Mouse (Mus musculus) lung, adult 2 months (tissue): ENCODE measurements at regions not wholly inside any gene's neighbourhood (a gene's known extent, or its start where the extent isn't known, plus 50 kb on each side); places are given as distances from the start of the nearest gene placed in this dataset.
"Not testable (repeated sequence)": the region's sequence is repeated elsewhere in the genome, so short reads cannot be mapped to it uniquely, and the experiment has no call there.

Source experiments
- DNase-seq: peaks from one replicate; pipeline ENCODE4 v3.0.0; 2022
- H3K4me1 ChIP-seq: fragments of 200-500 bp; 2 replicates; pipeline ENCODE4 v1.6.1; 2011; ENCODE audit warnings: low read length; ENCODE audit not compliant: control insufficient read depth, insufficient read depth
- H3K4me3 ChIP-seq: fragments of 200-500 bp; replicated peaks from 2 replicates; pipeline ENCODE3; 2011; ENCODE audit warnings: low read depth, mild to moderate bottlenecking, control low read depth, low read length; ENCODE audit errors: extremely low read depth
- CTCF ChIP-seq: fragments of 200-500 bp; IDR thresholded peaks from 2 replicates; pipeline ENCODE4 v1.5.1; 2011; ENCODE audit warnings: mild to moderate bottlenecking, low read length, control low read depth; ENCODE audit not compliant: insufficient read depth
- POLR2A ChIP-seq: fragments of 200-500 bp; IDR thresholded peaks from 2 replicates; pipeline ENCODE4 v1.6.1; 2011; ENCODE audit warnings: low read depth, mild to moderate bottlenecking, control low read depth, low read length, borderline replicate concordance; ENCODE audit errors: extremely low read depth
- WGBS: fragments of 180-500 bp; shearing (Covaris S2); methylation state at CpG from one replicate; pipeline ENCODE4 v1.1.7; 2018; 5-methylcytosine and 5-hydroxymethylcytosine counted together

- TF ChIP-seq POLR2A (no peak), CTCF (no peak)
- WGBS, result 95% methylated on average over 3 of the region's 3 CpGs
- Histone ChIP-seq H3K4me3 (no peak overlapping the region), H3K4me1 (peaks cover 6% of the 10 kb centered on the region)
- no peak for DNase-seq
Observed at GRCm38 (mm10) chr1:157048996-157049395, 59.5 kb downstream of the Tex35 start.

GRCm38 (mm10) chr1:157048201-157048923, 60.1 kb downstream of the Tex35 start:
- TF ChIP-seq POLR2A, result no peak
- TF ChIP-seq CTCF, result no peak
- Histone ChIP-seq H3K4me1 (peaks cover 6% of the 10 kb centered on the region), H3K4me3 (no peak overlapping the region)
- no peak for DNase-seq
- 48% methylated on average over 11 of the region's 11 CpGs for WGBS

- Histone ChIP-seq H3K4me1 (peaks cover 6% of the 10 kb centered on the region), H3K4me3 (no peak overlapping the region)
- 50% methylated on average over 4 of the region's 4 CpGs for WGBS
- TF ChIP-seq CTCF, result no peak
- TF ChIP-seq POLR2A, result no peak
- DNase-seq, result no peak
Observed at GRCm38 (mm10) chr1:157047751-157048200, 60.7 kb downstream of the Tex35 start.

- Histone ChIP-seq H3K4me3 (no peak overlapping the region), H3K4me1 (peaks cover 6% of the 10 kb centered on the region)
- WGBS, result 29% methylated on average over 4 of the region's 4 CpGs
- no peak for DNase-seq
- no peak for TF ChIP-seq CTCF
Observed at GRCm38 (mm10) chr1:157046760-157047182, 61.7 kb downstream of the Tex35 start.

GRCm38 (mm10) chr1:157039836-157040196, 68.7 kb downstream of the Tex35 start:
- no peak for DNase-seq
- WGBS, result 10% methylated on average over 4 of the region's 4 CpGs
- Histone ChIP-seq H3K4me3 (no peak overlapping the region), H3K4me1 (peaks cover 14% of the 10 kb centered on the region)
- no peak for TF ChIP-seq CTCF
- no peak for TF ChIP-seq POLR2A

- Histone ChIP-seq H3K4me1 (peaks cover 14% of the 10 kb centered on the region), H3K4me3 (peak overlapping the region; percentile 37)
- TF ChIP-seq CTCF, result no peak
- TF ChIP-seq POLR2A, result no peak
- 3% methylated on average over 14 of the region's 14 CpGs for WGBS
- no peak for DNase-seq
Observed at GRCm38 (mm10) chr1:157039016-157039835, 69.3 kb downstream of the Tex35 start.

- 61% methylated on average over 14 of the region's 14 CpGs for WGBS
- peaks cover 14% of the 10 kb centered on the region for H3K4me1 ChIP-seq
- H3K4me3 ChIP-seq, result no peak overlapping the region
- TF ChIP-seq POLR2A, result no peak
- no peak for DNase-seq
Observed at GRCm38 (mm10) chr1:157038111-157039008, 70.1 kb downstream of the Tex35 start.

GRCm38 (mm10) chr1:157037246-157037991, 71.1 kb downstream of the Tex35 start:
- TF ChIP-seq CTCF (no peak), POLR2A (no peak)

GRCm38 (mm10) chr1:157036779-157037178, 71.7 kb downstream of the Tex35 start:
- no peak for DNase-seq
- no peak for TF ChIP-seq POLR2A
- TF ChIP-seq CTCF, result no peak
- no peak overlapping the region for H3K4me3 ChIP-seq
- WGBS, result 70% methylated on average over 4 of the region's 4 CpGs
- H3K4me1 ChIP-seq, result peaks cover 14% of the 10 kb centered on the region

More at GRCm38 (mm10) chr1:157037246-157037991, 71.1 kb downstream of the Tex35 start:
- Histone ChIP-seq H3K4me1 (peaks cover 14% of the 10 kb centered on the region), H3K4me3 (no peak overlapping the region)
- WGBS, result 84% methylated on average over 10 of the region's 10 CpGs
- DNase-seq, result no peak

GRCm38 (mm10) chr1:157035221-157035620, 73.3 kb downstream of the Tex35 start:
- not testable (repeated sequence) for DNase-seq, H3K4me3 ChIP-seq
- peaks cover 14% of the 10 kb centered on the region for H3K4me1 ChIP-seq
- 94% methylated on average over 8 of the region's 8 CpGs for WGBS
